Mouse (Mus musculus) stomach, postnatal 0 days (tissue): ENCODE results near the gene Uhrf1bp1l. TPM values are rescaled to one million over a fixed set of nuclear protein-coding genes. Genes with fewer than 3 reads are reported as not detected.

Experiments used
- ATAC-seq: fragments of 200-750 bp; cut with Nextera tagmentation; 2 replicates; pipeline ENCODE4 v1.8.0; 2017; ENCODE audit not compliant: low FRiP score, low TSS enrichment
- DNase-seq: peaks from one replicate; pipeline ENCODE4 v3.0.0-alpha.2; 2016; ENCODE audit warnings: low spot score
- H3K27ac ChIP-seq: fragments of 300-500 bp; sonication (generic); replicated peaks from 2 replicates; pipeline ENCODE4 v1.5.1; 2014; ENCODE audit warnings: mild to moderate bottlenecking, control low read depth
- H3K27me3 ChIP-seq: fragments of 300-500 bp; sonication (generic); 2 replicates; pipeline ENCODE4 v1.6.1; 2014; ENCODE audit warnings: low read length; ENCODE audit not compliant: control insufficient read depth, insufficient read depth
- H3K36me3 ChIP-seq: fragments of 300-500 bp; sonication (generic); 2 replicates; pipeline ENCODE4 v1.6.1; 2014; ENCODE audit warnings: low read length, mixed read lengths; ENCODE audit not compliant: control insufficient read depth, insufficient read depth
- H3K4me1 ChIP-seq: fragments of 300-500 bp; sonication (generic); replicated peaks from 2 replicates; pipeline ENCODE4 v1.6.1; 2014; ENCODE audit warnings: antibody characterized with exemption; ENCODE audit not compliant: control insufficient read depth, insufficient read depth
- H3K4me2 ChIP-seq: fragments of 300-500 bp; sonication (generic); replicated peaks from 2 replicates; pipeline ENCODE4 v1.6.1; 2014; ENCODE audit warnings: low read depth, mild to moderate bottlenecking, control low read depth, moderate library complexity
- H3K4me3 ChIP-seq: fragments of 300-500 bp; sonication (generic); 2 replicates; pipeline ENCODE4 v1.5.1; 2014; ENCODE audit warnings: low read depth, low read length, control low read depth
- H3K9ac ChIP-seq: fragments of 300-500 bp; sonication (generic); 2 replicates; pipeline ENCODE4 v1.6.1; 2014; ENCODE audit warnings: mild to moderate bottlenecking, low read length, control low read depth, mixed read lengths
- H3K9me3 ChIP-seq: fragments of 300-500 bp; sonication (generic); 2 replicates; pipeline ENCODE4 v1.6.1; 2016; ENCODE audit warnings: low read length; ENCODE audit not compliant: control insufficient read depth
- CTCF ChIP-seq: IDR thresholded peaks from 2 replicates; pipeline ENCODE4 v1.5.1; 2016; ENCODE audit warnings: antibody characterized with exemption, low read depth, mild to moderate bottlenecking, moderate library complexity
- EP300 ChIP-seq: optimal IDR thresholded peaks from 2 replicates; pipeline ENCODE3; 2016; ENCODE audit warnings: antibody characterized with exemption
- WGBS: fragments of 180-500 bp; shearing (Covaris S2); extraction: QIAGEN DNeasy Blood & Tissue Kit; methylation state at CpG from one replicate; pipeline ENCODE4 v1.1.7; 2014; 5-methylcytosine and 5-hydroxymethylcytosine counted together
- polyA plus RNA-seq: library from polyadenylated mRNA; unstranded; fragments of >200 nt; fragmentation: Nextera tagmentation; extraction: Ambion mirVana; gene quantifications from 2 replicates; pipeline ENCODE4 v1.2.1, GENCODE M21; 2015

Uhrf1bp1l gene
- polyA plus RNA-seq, 1 experiment from 2014 or later: 13.3 TPM

- Histone ChIP-seq H3K27ac (no peak overlapping the region), H3K27me3 (no peaks in the 10 kb centered on the region), H3K4me2 (no peak overlapping the region), H3K36me3 (no peaks in the 10 kb centered on the region), H3K4me3 (no peak overlapping the region), H3K4me1 (no peaks in the 10 kb centered on the region), H3K9ac (no peak overlapping the region), H3K9me3 (no peaks in the 10 kb centered on the region)
- DNase-seq (no peak), ATAC-seq (no peak)
- TF ChIP-seq EP300 (no peak), CTCF (no peak)
- 62% methylated on average over 4 of the region's 4 CpGs for WGBS
Observed at GRCm38 (mm10) chr10:89832334-89832733, 87.5 kb downstream of the Uhrf1bp1l start.

- Histone ChIP-seq H3K36me3 (no peaks in the 10 kb centered on the region), H3K27ac (no peak overlapping the region), H3K4me1 (no peaks in the 10 kb centered on the region), H3K27me3 (no peaks in the 10 kb centered on the region), H3K4me2 (no peak overlapping the region), H3K9me3 (no peaks in the 10 kb centered on the region), H3K4me3 (no peak overlapping the region), H3K9ac (no peak overlapping the region)
- DNase-seq: peak; percentile 28
- TF ChIP-seq CTCF: no peak
- TF ChIP-seq EP300: no peak
- WGBS: 77% methylated on average over 10 of the region's 10 CpGs
- ATAC-seq: no peak
Observed at GRCm38 (mm10) chr10:89833166-89833565, 88.4 kb downstream of the Uhrf1bp1l start.

DNA sequence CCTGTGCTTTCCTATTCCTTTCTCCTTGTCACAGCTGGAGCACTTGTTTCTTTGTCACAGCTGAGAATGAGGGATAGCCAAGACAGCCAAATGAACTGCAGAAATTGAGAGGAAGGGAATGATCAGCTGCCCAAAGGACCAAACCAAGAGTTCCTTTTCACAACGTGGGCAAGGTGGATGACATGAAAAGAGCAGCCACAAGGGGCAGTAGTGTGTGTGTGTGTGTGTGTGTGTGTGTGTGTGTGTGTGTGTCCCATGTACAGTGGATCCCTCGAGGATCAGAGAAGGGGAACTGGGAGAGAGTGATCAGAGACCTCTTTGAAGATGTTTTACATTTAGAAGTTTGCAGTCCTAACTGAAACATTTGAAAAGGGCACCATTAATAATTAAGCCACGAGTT is 92.7 kb downstream of the Uhrf1bp1l start:
- no peak for TF ChIP-seq EP300
- peak; percentile 37; the same call in 1 of the 2 replicates for TF ChIP-seq CTCF
- 50% methylated on average over 3 of the region's 3 CpGs for WGBS
- Histone ChIP-seq H3K36me3 (no peaks in the 10 kb centered on the region), H3K27ac (no peak overlapping the region), H3K27me3 (no peaks in the 10 kb centered on the region), H3K4me2 (no peak overlapping the region), H3K4me3 (no peak overlapping the region), H3K9ac (no peak overlapping the region), H3K9me3 (no peaks in the 10 kb centered on the region), H3K4me1 (no peaks in the 10 kb centered on the region)
- no peak for DNase-seq
- no peak for ATAC-seq

GRCm38 (mm10) chr10:89838834-89839233 is 94.0 kb downstream of the Uhrf1bp1l start:
- WGBS: 72% methylated on average over 3 of the region's 3 CpGs
- Histone ChIP-seq H3K27me3 (no peaks in the 10 kb centered on the region), H3K9me3 (no peaks in the 10 kb centered on the region), H3K36me3 (no peaks in the 10 kb centered on the region), H3K4me1 (no peaks in the 10 kb centered on the region), H3K4me3 (no peak overlapping the region), H3K4me2 (no peak overlapping the region), H3K9ac (no peak overlapping the region), H3K27ac (no peak overlapping the region)
- no peak for ATAC-seq
- TF ChIP-seq EP300: no peak
- no peak for TF ChIP-seq CTCF
- DNase-seq: no peak

DNA sequence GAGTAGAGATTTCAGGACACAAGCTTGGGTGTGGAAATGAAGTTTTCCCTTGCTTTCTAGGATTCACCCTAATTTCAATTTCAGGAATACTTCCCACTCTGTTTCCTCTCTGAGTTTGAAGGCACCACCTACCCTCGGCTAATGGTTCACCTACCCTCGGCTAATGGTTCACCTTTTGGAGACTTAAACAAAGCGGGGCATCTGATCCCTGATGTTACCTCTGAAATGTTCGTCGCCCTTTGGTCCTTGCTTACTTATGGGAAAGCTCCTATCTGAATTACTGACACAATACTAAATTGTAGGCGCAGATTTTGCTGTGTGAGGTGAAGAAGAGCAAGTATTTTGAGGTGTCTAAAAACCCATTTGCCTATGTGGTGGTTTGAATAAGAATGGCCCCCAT is 106.2 kb downstream of the Uhrf1bp1l start:
- Histone ChIP-seq H3K4me3 (no peak overlapping the region), H3K4me1 (no peaks in the 10 kb centered on the region), H3K27ac (no peak overlapping the region), H3K36me3 (no peaks in the 10 kb centered on the region), H3K27me3 (no peaks in the 10 kb centered on the region), H3K9me3 (no peaks in the 10 kb centered on the region), H3K9ac (no peak overlapping the region), H3K4me2 (no peak overlapping the region)
- DNase-seq (no peak), ATAC-seq (no peak)
- 94% methylated on average over 6 of the region's 6 CpGs for WGBS
- TF ChIP-seq EP300 (no peak), CTCF (no peak)

DNA sequence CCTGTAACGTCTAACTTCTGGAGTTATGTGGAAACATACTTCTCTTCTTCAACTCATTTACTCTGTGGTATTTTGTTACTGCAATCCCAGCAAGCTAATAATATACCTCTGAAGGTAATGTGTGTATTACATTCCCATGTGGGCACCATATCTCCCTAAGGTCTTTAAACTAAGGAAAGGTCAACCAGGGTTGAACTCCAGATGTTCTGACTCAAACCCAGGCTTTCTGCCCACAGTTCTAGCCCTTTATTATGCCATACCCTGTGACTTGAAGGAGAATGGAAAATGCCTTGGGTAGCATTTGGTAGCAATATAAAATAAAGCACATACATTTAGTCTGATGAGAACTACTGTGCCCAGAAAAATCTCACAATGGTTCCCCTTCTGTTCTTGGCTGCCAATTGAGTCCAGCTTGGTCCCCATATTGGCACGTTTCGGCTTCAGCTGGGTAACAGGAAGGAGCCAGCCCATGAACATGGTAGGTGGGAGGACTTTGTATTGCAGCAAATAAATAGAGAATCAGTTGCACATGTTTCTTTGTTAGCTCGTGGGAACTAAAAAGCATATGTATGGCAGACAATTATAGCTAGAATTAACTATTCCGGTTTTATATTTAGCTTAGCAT is 110.6 kb downstream of the Uhrf1bp1l start:
- 73% methylated on average over 5 of the region's 5 CpGs for WGBS
- Histone ChIP-seq H3K9ac (no peak overlapping the region), H3K36me3 (no peaks in the 10 kb centered on the region), H3K27me3 (no peaks in the 10 kb centered on the region), H3K4me3 (no peak overlapping the region), H3K4me1 (no peaks in the 10 kb centered on the region), H3K4me2 (no peak overlapping the region), H3K9me3 (no peaks in the 10 kb centered on the region), H3K27ac (no peak overlapping the region)
- TF ChIP-seq CTCF (no peak), EP300 (no peak)
- no peak for DNase-seq
- no peak for ATAC-seq
